Mouse (Mus musculus) heart, adult 11 months (tissue): ENCODE data around the gene Tnrc6b.
A peak's percentile ranks its signal among the peaks of the same experiment; 100 is the strongest.
"Not testable (repeated sequence)": the region's sequence is repeated elsewhere in the genome, so short reads cannot be mapped to it uniquely, and the experiment has no call there.

Source experiments
- DNase-seq: peaks from one replicate; pipeline ENCODE4 v3.0.0; 2022

Gene Tnrc6b

DNA sequence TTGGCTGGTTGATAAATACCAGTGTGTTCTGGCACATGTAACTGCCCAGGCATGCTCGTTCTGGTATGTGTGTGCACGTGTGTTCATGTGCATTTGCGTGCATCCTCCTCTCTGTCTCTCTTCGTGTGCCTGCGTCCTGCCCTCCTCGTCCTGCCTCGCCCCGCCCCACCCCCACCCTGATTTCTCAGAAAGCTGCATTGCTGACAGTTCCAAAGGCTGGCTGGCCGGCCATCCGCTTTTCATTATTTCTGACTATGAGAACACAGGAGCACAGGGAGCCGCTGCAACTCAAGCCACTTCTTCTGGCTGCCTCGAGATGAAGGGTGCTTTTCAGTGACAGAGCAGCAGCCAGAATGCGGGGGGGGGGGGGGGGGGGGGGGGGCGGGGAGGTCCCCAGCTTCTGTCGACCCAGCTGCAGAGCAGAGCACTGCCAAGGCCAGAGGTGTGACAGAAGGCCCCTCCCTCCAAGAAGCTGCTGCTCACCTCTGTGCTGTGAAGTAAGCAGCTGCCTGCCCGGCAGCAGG lies 219.0 kb downstream of the Tnrc6b start:
- peak; percentile 86 for DNase-seq

DNA sequence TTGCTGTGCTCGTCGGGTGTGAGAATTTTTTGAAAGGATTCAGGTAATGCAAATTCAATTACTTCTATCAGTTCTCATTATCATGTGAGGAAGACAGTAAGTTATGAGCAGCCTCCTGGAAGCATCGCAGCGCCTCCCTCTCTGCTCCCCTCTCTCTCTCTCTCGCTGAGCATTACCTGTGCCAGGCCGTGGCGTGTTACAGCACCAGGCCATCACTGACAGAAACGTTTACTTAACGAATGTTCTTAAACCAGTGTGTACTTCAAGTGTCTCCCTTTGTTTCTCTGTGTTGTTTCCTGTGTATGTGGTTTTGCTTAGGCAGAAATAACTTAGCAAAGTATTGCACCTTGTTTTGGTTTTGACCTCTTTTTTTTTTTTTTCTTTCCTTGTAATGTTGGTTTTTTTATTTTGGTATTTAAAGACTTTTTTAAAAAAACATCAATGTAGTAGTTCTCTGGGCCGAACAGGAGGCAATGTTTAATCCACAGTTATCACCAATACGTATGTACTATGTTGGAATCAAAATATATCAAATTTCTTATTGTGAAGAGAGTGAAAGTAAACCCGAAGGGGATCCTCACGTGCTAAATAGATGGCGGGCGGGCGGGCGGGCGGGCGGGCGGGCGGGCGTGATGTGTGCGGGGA lies 219.7 kb downstream of the Tnrc6b start:
- not testable (repeated sequence) for DNase-seq

DNA sequence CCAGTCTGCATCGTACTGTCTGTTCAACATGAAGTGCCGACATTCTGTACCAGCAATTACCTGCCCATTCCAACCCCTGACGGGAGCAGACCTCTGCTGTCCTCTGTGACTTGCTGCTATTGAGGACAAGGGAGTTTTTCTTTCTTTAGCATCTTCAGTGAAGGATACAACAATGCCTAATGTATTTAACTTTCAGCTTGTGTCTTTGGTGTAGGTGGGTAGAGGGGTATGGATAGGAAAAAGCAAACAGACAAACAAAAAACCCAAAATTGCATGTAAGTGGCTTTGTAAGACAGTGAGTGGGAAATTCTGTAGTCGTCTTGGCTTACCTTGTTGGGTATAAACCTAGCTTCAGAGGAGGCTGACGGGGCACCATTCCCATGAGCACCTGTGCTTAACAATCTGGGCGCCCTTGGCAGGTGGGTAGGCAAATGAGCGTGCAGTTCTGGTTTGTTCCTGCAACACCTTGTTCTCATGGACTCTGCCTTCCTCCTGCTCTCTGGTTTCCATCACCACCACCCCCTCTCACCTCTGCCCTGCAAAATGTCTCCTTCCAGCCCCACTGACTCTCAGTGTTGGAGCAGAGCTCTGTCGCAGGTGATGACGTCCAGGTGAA lies 220.3 kb downstream of the Tnrc6b start:
- peak; percentile 24 for DNase-seq

DNA sequence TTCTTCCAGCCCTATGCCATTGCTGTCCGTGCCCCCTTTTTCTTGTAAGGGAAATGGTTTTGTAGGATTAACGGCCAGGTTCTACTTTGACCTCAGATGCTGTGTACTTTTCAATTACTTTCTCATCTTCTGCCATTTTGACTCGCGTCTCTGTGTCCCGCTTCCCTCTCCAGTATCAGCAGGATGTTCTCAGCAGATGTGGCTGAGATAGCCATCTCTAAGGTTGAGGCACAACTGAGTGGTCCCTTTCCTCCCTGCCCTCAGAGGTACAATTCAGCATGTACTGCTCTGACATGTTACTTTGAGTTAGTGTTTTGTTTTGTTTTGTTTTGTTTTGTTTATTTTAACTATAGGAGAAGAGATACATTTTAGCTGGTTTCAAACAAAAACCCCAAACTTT lies 223.7 kb downstream of the Tnrc6b start:
- no peak for DNase-seq

DNA sequence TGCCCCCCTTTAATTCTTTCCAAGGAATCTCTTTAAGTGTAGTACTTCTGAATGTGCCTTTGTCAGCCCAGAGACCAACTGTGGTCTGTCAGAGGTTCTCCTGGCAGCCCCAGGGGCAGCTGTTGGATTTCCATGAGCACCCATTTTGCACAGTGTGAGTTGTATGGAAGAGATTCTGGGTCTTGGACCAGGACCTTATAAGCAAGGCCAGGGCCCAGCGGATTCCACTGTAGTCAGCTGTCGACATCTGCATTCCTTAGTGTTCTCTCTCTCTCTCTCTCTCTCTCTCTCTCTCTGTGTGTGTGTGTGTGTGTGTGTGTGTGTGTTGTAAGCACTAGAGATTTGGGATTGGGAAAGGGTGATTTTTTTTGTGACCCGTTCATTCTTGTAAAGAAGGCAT lies 225.6 kb downstream of the Tnrc6b start:
- peak; percentile 90 for DNase-seq

DNA sequence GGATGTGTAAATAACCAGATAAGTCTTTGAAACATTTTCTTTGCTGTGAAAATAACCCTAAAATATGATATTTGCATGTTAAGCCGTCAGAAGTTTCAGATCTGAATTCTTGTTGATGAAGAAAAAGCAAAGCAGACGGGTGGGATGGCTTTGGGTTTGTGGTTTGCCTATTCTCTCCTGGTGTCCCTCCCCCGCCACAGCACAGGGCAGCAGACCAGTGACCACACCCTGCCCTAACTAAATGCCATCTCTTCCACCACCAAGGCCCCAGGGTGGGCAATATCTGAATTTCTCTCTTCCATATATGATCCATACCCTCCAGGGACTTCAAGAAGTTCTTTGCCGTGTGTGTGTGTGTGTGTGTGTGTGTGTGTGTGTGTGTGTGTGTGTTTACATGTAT lies 227.5 kb downstream of the Tnrc6b start:
- peak; percentile 73 for DNase-seq

DNA sequence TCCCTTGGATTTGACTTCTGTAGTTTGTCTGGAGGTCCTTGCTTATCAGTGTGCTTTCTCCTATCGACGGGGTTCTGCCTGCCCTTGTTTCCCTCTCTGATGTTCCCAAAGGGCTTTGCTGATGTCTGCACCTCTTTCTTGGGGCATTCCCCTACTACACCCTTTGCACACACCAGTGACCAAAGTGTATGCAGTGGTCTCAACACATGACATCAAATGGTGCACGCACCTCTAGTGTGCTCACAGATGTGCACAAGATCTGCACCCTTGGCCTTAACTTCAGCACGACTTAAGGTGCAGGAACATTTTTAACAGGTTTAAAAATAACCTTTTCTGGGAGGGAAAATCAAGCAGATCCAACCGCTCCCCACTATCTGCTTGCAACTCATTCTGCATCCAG lies 228.3 kb downstream of the Tnrc6b start:
- DNase-seq, result peak; percentile 67

DNA sequence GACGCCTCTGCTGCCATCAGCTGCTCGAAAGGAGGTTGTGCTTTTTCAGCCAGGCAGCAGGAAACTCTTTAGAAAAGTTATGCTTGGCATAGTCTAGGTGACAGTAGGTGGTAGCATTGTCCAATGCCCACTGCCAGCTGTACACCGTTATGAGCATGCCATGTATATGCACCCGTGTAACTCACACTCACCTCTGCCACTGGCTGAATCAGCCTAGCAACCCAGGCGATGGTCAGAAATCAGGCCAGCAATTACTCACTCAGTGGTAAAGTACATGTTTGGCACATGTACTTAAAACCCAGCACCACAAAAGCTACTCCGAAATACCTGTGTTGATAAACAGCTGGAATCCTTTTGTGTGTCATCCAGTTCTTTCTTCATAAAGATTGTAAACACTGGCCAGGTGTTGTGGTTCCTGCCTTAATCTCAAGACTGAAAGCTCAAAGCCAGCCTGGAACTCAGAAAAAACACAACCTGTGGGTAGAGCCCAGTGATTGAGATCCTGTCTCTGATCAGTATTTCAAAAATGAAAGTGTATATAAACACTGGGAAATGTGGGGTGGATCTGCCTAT lies 230.4 kb downstream of the Tnrc6b start:
- DNase-seq, result peak; percentile 81

DNA sequence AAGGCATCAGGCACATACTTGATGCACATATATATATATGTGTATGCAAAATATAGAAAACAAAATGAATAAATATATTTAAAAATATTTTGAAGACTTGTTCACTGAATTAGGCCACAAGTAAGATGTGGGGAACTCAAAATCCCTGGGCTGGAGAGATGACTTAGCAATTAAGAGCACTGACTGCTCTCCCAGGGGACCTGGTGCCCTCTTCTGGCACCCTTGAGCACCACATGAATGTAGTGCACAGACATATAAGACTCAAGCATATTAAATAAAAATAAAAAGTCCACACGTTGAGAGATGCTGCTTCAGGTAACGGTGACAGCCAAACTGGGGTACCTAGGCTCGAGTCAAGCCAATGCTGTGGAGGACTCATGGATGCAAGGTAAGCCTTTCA lies 234.7 kb downstream of the Tnrc6b start:
- no peak for DNase-seq

DNA sequence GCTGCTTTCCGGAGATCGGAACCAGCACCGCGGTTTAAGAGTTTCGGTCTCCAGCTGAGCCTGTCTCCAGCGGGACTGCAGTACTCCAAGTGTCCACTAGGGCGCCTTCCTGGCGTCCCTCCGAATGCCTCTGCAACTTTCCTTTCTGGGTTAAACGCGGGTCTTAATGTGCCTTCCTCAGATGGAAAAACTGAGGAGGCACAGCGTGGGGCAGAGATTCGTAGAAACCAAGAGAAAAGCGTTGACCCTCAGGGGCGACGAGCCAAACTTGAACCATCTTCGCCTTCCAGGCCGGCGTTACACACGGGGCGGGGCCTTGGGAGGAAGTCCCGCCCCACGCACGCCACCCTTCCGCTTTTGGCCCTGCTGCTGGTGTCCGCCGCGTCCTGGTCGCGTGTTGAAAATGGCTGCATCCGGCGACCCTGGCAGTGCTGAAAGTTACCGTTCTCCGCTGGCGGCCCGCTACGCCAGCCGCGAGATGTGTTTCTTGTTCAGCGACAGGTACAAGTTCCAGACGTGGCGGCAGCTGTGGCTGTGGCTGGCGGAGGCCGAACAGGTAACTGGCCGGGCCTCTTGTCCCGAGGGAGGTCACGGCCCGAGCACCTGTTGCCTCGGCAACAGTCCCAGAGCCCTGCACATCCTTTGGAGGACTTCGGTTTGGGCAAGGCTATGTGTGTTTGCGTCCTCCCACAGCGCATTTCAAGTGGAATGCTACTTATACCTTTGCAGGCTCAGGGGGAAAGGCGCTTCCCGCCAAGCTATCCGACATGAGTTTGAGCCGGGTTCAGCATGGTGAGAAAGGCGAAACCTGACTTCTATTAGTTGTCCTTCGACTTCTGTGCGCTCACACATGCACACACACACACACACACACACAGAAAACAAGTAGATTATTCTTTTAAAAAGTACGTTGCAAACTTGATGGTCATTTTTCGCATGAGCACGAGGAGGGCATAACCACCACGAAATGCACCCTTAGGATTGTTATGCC lies 237.3 kb downstream of the Tnrc6b start, which contains the start of gene Adsl:
TSS of gene Adsl (plus strand) at position 346 of the 991 bp plus-strand sequence.
- DNase-seq, result peak; percentile 98

DNA sequence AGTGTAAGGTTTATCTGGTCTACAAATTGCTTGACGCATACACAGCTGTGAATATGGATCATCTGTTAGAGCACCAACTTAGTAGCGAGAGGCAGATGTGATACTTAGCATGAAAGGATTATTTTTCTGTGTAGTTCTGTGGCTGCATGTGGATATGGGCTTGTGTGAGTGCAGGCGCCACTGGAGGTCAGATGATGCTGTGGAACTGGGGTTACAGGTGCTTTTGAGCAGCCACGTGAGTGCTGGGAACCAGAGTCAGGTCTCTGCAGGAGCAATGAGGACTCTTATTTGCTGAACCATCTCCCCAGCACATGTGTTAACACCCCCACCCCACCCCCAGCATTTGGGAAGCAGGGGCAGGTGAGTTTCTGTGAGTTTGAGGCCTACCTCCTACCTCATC lies 238.3 kb downstream of the Tnrc6b start:
- DNase-seq, result no peak

DNA sequence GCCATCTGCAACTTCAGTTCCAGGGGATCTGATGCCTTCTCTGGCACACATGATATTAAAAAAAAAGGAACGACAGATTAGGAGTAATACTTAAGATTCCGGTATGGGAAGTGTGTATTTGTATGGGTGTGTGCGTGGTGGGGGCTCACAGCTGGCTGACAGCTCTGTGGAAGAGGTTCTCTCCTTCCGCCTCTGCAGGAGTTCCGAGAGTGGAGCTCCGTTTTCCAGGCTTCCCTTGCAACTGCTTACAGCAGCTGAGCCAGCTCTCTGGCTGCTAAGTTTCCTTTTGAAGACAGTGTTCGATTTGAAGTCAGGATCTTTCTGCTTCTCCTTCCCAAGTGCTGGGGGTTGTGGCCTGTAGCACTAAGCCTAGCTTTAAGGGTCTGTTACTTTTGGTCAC lies 238.9 kb downstream of the Tnrc6b start:
- no peak for DNase-seq

DNA sequence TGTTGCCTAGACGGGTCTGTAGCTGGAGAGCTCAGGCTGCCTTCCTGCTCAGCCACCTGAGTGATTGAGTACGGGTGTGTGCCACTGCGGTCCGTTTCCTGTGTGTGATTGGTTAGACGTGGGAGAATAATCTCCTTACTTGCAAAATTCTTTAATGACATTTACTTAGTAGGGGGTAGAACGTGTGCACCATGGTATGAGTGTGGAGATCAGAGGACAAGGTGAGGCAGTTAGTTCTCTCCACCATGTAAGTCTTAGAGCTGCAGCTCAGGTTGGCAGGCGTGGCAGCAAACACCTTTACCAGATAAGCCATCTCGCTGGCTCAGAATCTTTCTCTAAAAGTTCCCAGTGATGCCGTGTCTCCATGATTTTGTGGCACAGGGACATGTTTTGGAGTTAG lies 242.9 kb downstream of the Tnrc6b start:
- no peak for DNase-seq

DNA sequence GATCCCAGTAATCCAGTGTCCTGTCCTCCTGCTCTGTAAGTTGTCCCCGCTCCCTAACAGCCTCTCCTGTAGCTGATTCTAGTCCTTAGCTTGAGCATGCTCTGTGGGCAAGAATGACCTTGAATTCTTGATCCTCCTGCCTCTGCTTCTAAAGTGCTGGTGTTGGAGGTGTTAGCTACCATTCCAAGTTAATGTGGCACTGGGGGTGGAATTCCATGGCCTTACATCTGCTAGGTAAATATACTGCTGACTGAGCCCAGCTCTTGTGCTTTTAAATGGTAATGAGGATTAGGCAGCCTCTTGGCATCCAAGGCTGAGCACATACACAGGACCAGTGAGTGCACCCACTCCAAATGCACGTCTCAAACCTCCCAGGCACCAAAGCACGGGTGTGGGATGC lies 243.7 kb downstream of the Tnrc6b start:
- DNase-seq, result no peak

DNA sequence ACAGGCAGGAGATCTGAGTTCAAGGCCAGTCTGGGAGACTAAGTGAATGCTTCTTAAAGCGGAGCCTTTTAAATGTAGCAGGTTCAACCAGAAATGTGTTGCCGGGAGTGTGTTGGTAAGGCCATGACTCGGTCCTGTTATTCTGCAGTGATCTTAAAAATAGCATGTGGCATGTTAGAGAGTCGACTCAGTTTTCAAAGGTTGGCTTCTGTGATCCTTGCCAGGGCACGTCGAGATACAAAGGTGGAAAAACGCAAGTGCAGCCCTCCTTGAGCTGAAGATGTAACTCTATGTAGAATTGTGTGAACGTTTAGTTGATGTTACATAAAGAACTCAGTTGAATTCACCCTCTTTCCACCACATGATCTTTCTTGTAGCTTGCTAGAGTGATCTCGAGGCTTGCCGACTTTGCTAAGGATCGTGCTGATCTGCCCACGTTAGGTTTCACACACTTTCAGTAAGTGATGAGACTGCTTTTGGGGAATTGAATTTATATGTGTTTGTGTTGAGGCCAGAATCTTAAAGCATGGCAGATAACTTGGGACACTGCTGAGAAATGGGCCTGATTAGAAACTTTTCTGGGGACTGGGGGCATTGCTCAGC lies 244.8 kb downstream of the Tnrc6b start:
- DNase-seq, result no peak

DNA sequence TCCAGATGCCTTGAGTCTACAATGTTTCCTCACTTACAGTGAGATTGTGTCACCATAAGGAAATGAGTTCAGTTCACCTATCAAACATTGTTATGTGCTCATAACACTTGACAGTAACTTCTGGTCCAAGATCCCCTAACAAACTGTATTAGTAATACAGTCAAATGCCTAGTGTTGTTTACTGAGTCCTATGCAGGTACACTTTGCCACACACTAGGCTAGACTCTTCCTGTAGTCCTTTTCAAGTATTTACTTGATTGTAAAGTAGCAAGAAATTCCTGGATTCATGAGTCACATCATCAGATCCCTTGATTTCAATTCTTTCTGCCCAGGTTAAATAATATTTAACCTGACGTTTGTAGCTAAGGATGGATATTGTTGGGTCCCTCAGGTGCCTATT lies 258.3 kb downstream of the Tnrc6b start:
- DNase-seq, result no peak

DNA sequence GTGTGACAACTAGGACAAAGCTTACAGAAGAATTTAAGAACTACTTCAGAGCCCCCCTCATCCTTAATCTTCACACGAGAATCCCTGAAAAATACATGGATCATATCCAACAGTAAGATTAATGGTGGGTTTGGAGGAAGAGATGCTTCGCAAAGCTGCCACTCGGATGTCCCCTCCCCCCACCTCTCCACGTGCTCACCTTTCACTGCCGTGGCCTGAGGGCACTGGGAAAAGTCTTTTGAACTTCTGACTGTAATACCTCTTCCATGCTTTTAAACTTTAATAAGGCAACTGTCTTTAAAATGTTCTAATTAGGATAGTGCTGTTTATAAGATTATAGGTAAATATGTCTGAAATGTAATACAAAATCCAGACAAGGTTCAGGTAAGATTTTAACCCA lies 263.2 kb downstream of the Tnrc6b start:
- no peak for DNase-seq

DNA sequence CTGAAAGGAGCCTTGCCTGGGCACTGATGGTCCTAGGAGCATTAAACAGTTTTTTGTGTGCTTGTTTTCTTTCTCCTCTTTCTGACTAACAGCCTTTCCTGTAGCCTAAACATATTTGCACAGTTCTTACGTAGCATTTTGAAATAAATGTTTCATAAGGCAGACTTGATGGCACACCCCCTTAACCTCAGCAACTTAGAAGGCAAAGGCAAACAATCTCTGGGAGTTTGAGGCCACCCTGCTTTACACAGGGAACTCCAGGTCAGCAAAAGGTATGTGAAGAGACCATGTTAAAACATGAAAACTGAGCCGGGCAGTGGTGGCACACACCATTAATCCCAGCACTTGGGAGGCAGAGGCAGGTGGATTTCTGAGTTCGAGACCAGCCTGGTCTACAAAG lies 264.6 kb downstream of the Tnrc6b start:
- DNase-seq, result no peak

DNA sequence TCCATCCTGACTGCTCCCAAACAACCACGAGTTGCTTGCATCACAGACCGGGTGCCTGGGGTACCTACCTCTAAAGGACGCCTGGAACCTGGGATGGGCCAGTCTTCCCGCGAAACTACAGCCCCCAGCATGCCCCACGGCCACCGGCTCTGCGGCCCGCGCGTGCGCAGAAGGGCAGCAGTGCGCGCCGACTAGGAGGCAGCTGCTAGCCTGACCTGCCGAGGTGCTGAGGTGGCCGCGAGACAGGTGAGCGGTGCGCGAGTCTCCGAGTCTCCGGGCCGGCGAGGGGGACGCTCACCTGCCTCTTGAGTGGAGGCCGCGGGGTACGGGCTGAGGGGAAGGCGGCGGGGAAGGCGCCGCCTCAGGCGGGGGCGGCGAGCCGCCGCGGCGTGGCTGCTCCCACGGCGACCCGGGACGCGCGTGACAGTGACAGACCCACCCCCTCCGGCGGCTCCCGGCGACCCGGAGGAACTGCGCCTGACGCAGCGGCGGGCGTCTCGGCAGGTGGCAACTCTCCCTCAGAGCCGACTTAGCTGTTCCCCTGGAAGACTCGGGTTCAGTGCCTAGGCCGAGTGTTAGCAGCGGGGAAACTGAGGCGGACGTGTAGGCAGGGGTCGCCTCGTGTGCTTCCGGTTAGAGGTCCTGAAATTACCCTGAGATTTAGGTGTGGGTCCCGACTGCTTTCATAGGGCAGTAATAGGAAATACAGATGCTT lies 266.7 kb downstream of the Tnrc6b start, which contains the start of gene Sgsm3:
TSS of gene Sgsm3 (plus strand) at position 146 of the 715 bp plus-strand sequence.
- peak; percentile 98 for DNase-seq

DNA sequence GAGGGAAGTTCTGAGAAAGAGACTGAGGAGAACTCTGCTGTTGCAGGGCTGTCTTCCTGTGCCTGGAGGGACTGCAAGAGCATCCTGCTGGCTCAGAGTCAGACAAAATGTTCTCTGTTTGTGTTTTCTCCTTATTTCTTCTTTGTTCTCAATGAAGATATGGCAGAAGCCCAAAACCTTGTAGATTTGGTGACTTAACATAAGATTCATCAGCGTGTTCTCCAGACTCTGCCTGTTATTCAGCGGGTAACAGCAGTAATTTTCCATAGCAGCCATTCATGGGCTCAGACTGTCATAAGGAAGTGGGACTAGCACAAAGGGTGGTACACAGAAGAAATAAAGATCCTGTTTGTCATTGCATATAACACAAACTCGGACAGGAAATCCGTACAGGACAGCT lies 268.5 kb downstream of the Tnrc6b start:
- DNase-seq, result no peak

DNA sequence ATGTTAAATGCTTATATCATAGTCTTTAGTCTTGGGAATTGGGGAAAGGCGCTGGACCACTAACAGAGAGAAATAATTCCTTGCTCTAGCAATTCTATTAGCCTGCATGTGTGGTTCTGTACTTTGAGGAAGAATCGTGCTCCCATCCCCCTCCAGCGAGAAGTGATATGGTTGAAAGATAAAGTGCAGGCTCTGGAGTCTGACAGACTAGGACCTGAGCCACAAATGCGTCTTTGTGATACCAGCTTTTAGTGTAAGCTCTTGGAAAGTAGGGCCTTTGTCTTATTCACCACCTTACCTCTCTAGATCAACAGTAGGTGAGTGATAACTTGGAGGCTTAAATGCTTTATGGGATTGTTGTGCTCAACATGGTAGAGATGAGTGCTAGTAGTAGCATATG lies 270.1 kb downstream of the Tnrc6b start:
- no peak for DNase-seq

DNA sequence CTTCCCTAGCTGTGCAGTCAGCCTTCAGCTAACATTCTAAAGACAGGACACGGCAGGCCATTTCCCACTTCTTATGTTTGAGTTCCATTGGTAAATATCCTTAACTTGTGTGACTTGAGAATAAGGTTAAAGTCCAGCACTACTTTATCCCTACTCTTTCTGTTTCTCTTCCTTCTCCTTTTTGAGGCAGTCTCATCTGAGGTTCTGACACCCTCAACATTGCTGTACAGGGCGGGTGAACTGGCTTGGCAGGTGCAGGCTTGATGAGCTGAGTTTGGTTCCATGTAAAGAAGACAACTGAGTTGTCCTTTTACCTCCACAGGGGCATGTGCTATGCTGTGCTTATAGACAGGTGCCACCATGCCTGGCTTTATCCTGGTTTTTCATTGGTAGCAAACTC lies 272.2 kb downstream of the Tnrc6b start:
- no peak for DNase-seq
